Mouse (Mus musculus) liver, postnatal 0 days (tissue): ENCODE data around the gene Por. TPM values are rescaled to one million over a fixed set of nuclear protein-coding genes. Genes with fewer than 3 reads are reported as not detected.
A peak's percentile ranks its signal among the peaks of the same experiment; 100 is the strongest.

Source experiments
- ATAC-seq: fragments of 200-750 bp; cut with Nextera tagmentation; 2 replicates; pipeline ENCODE4 v1.8.0; 2017; ENCODE audit warnings: mild to moderate bottlenecking, moderate library complexity
- DNase-seq: peaks from one replicate; pipeline ENCODE4 v3.0.0-alpha.2; 2016
- H3K27ac ChIP-seq: fragments of 300-500 bp; sonication (generic); 2 replicates; pipeline ENCODE4 v1.5.1; 2014; ENCODE audit warnings: antibody characterized with exemption, moderate library complexity, mild to moderate bottlenecking, low read depth
- H3K27me3 ChIP-seq: fragments of 300-500 bp; sonication (generic); 2 replicates; pipeline ENCODE4 v1.6.1; 2014; ENCODE audit warnings: low read length, control low read depth, mixed read lengths; ENCODE audit not compliant: insufficient read depth
- H3K36me3 ChIP-seq: fragments of 300-500 bp; sonication (generic); replicated peaks from 2 replicates; pipeline ENCODE4 v1.6.1; 2014; ENCODE audit warnings: mild to moderate bottlenecking, control low read depth, low read length, moderate library complexity, mixed read lengths; ENCODE audit not compliant: insufficient read depth
- H3K4me1 ChIP-seq: fragments of 300-500 bp; sonication (generic); 2 replicates; pipeline ENCODE4 v1.6.1; 2014; ENCODE audit warnings: antibody characterized with exemption, mild to moderate bottlenecking, control low read depth; ENCODE audit not compliant: insufficient read depth
- H3K4me2 ChIP-seq: fragments of 300-500 bp; sonication (generic); 2 replicates; pipeline ENCODE4 v1.6.1; 2014; ENCODE audit warnings: low read depth, mild to moderate bottlenecking, low read length, moderate library complexity, mixed read lengths
- H3K4me3 ChIP-seq: fragments of 300-500 bp; sonication (generic); 2 replicates; pipeline ENCODE4 v1.5.1; 2014; ENCODE audit warnings: low read depth, low read length
- H3K9ac ChIP-seq: fragments of 300-500 bp; sonication (generic); replicated peaks from 2 replicates; pipeline ENCODE4 v1.6.1; 2014; ENCODE audit warnings: mild to moderate bottlenecking, moderate library complexity
- H3K9me3 ChIP-seq: fragments of 300-500 bp; sonication (generic); 2 replicates; pipeline ENCODE4 v1.6.1; 2016; ENCODE audit warnings: mild to moderate bottlenecking, control low read depth, low read length, mixed read lengths
- CTCF ChIP-seq: sonication (generic); IDR thresholded peaks from 2 replicates; pipeline ENCODE4 v1.5.1; 2016; ENCODE audit warnings: antibody characterized with exemption, low read depth
- EP300 ChIP-seq: IDR thresholded peaks from 2 replicates; pipeline ENCODE4 v1.6.1; 2016; ENCODE audit warnings: antibody characterized with exemption, low read depth, mild to moderate bottlenecking
- WGBS: fragments of 180-500 bp; shearing (Covaris S2); extraction: QIAGEN DNeasy Blood & Tissue Kit; methylation state at CpG from one replicate; pipeline ENCODE4 v1.1.7; 2014; ENCODE audit not compliant: insufficient replicate concordance; 5-methylcytosine and 5-hydroxymethylcytosine counted together
- polyA plus RNA-seq: library from polyadenylated mRNA; unstranded; fragments of >200 nt; fragmentation: Nextera tagmentation; extraction: Ambion mirVana; gene quantifications from 2 replicates; pipeline ENCODE4 v1.2.1, GENCODE M21; 2015

Gene Por
- polyA plus RNA-seq, 1 experiment from 2014 or later, result 303 TPM

DNA sequence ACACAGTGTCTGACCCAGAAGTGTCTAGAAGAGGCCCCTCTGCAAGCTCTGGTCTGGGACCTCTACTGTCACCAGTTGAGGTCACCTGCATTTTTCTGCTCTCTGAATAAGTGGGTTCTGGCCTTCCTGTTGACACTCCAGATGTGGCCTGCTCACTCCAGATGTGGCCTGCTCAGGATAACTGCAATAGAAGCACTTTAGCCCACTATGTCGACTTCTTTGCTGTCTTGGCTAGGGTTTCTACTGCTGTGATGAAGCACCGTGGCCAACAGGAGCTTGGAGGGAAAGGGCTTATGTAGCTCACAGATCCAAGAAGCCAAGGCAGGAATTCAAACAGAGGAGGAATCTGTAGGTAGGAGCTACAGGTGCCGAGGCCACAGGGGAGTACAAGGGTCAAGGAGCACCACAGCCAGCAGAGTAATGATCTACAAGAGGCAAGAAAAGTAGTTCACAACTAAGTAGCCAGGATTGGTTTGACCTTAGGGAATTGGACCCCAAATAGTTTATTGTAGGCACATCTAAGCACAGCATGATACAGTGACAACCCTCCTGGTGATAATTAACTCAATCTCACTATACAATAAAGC, 53.4 kb downstream of the Por start:
- Histone ChIP-seq H3K4me1 (peaks cover 15% of the 10 kb centered on the region), H3K9me3 (no peaks in the 10 kb centered on the region), H3K4me3 (no peak overlapping the region), H3K36me3 (peaks cover 34% of the 10 kb centered on the region), H3K27me3 (no peaks in the 10 kb centered on the region), H3K27ac (no peak overlapping the region), H3K9ac (no peak overlapping the region), H3K4me2 (no peak overlapping the region)
- DNase-seq (no peak), ATAC-seq (no peak)
- 47% methylated on average over 3 of the region's 3 CpGs for WGBS
- no peak for TF ChIP-seq CTCF
- TF ChIP-seq EP300, result no peak

DNA sequence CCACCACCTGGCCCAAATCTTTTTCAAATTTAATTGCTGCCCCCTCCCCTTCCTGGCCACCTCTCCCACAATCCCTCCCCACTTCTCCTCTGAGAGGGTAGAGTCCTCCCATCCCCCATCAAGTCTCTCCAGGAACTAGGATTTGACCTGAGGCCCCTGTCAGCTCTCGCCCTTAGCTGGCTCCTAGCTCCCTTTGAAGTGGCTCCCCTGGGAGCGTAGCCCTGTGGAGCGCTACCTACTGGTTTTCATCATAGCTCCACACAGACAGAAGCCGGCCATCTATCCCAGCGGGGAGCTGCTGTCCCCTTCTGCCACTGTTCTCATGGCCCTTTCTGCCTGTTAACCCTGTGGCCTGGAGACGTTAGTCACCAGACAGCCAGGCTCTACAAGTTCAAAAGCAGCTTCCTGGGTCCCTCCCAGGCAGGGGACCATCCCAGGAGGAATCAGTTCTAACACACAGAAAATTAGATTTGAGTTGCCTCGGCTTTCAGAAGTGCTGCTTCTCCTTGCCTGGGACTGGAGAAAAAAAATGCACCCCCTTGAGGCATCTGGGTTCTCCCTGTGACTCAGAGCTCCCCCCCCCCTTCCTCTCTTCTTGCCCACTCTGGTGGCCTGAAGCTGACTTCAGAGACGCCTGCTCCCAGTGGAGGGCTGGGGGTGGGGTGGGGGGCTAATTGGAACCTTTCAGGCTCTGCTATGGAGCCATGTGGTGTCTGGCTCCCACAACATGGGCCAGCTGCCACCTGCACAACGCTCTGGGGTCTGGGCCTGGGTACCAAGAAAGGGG, 54.9 kb downstream of the Por start:
- 0 out of 2 replicates have a peak overlapping the region, but pooled peaks have one; percentile 16 for H3K9ac ChIP-seq
- TF ChIP-seq EP300, result no peak
- no peak for TF ChIP-seq CTCF
- H3K27ac ChIP-seq, result peak overlapping the region; percentile 11; the same call in 1 of the 2 replicates
- H3K9me3 ChIP-seq, result no peaks in the 10 kb centered on the region
- H3K36me3 ChIP-seq, result peaks cover 38% of the 10 kb centered on the region
- DNase-seq, result no peak
- ATAC-seq, result no peak
- no peaks in the 10 kb centered on the region for H3K27me3 ChIP-seq
- H3K4me3 ChIP-seq, result no peak overlapping the region
- no peak overlapping the region for H3K4me2 ChIP-seq
- H3K4me1 ChIP-seq, result peaks cover 15% of the 10 kb centered on the region
- 74% methylated on average over 9 of the region's 9 CpGs for WGBS

DNA sequence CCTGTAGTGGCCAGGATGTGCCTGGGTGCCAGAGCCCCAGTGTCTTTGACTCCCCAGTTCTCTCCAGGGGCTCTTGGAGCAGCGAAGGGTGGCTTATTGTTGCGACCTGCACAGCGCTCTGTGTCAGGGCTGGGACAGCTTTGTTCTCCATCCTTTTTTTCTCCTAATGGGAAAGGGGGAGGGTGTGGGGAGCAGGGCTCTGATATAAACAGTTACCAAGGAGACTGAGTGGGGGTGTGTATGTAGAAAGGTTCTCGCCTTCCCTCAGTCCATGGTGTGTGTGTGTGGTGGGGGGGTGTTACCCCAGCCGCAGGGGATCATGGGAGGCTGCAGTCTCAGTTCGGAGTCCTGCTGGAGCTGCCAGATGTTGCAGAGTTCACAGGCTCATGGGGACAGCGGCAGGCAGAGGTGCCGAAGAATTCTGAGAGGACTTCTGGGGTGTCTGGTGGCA, 55.6 kb downstream of the Por start:
- WGBS, result 60% methylated on average over 8 of the region's 8 CpGs
- no peak for DNase-seq
- Histone ChIP-seq H3K4me2 (no peak overlapping the region), H3K4me1 (peaks cover 15% of the 10 kb centered on the region), H3K27ac (no peak overlapping the region), H3K36me3 (peaks cover 45% of the 10 kb centered on the region), H3K9me3 (no peaks in the 10 kb centered on the region), H3K4me3 (no peak overlapping the region), H3K9ac (no peak overlapping the region), H3K27me3 (no peaks in the 10 kb centered on the region)
- TF ChIP-seq EP300 (no peak), CTCF (no peak)
- peak; percentile 26; the same call in 1 of the 2 replicates for ATAC-seq

DNA sequence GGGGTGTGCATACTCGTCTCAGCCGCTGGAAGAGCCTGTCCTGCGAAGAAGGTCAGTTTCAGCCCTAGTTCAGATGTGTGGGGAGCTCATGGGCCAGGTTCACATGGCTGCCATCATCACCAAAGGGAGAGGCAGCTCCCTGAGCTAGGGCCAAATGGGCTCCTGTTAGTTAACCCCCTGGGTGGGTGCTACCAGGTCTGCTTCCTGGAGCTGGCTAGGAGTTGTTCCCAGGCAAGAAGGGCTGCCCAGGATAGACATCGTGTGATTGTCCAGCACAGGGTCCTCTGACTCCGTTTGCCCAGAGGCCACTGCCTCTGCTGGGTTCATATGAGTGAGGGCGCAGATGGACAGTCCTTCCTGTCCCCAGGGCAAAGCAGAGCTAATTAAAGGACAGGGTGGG, 56.2 kb downstream of the Por start:
- Histone ChIP-seq H3K9me3 (no peaks in the 10 kb centered on the region), H3K4me1 (peaks cover 15% of the 10 kb centered on the region), H3K27me3 (no peaks in the 10 kb centered on the region), H3K9ac (no peak overlapping the region), H3K27ac (no peak overlapping the region), H3K36me3 (peaks cover 50% of the 10 kb centered on the region), H3K4me2 (no peak overlapping the region), H3K4me3 (no peak overlapping the region)
- ATAC-seq (no peak), DNase-seq (no peak)
- WGBS, result 72% methylated on average over 6 of the region's 6 CpGs
- no peak for TF ChIP-seq CTCF
- no peak for TF ChIP-seq EP300

DNA sequence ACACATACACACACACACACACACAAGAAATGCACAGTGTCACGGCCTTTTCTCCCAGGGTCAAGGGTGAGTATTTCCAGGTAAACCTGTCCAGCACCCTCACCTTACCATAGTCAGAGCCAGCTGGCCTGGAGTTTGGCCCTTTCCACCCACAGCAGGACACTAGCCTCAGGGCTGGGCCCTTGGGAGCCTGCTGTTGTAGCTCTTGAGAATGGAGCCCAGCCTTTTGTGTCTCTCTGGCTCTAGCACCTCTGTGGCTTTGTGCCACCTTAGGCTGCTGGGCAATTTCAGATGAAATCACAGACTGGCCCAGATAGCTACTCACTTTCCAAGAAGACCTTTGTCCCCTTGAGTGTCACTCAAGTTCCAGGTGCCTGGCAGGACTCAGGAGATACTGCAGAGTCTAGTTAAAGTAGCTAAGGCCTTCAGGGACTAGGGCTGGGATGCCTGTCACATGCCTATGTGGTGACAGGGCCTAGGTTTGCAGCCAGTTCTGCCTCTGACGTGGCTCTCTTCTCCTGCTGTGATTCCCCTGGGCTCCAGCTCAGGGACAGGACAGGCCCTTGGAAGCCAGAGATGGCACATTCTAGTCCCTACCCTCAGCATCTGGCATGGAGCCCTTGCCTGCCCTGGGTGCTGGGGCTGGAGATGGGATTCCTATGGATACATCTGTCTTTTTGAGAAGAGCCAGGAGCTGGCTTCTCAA, 57.0 kb downstream of the Por start:
- peaks cover 15% of the 10 kb centered on the region for H3K4me1 ChIP-seq
- H3K27me3 ChIP-seq, result no peaks in the 10 kb centered on the region
- H3K9ac ChIP-seq, result no peak overlapping the region
- ATAC-seq (no peak), DNase-seq (no peak)
- TF ChIP-seq CTCF, result no peak
- no peak for TF ChIP-seq EP300
- H3K36me3 ChIP-seq, result peaks cover 58% of the 10 kb centered on the region
- no peaks in the 10 kb centered on the region for H3K9me3 ChIP-seq
- no peak overlapping the region for H3K4me3 ChIP-seq
- no peak overlapping the region for H3K4me2 ChIP-seq
- WGBS, result 61% methylated on average over 2 of the region's 2 CpGs
- no peak overlapping the region for H3K27ac ChIP-seq

DNA sequence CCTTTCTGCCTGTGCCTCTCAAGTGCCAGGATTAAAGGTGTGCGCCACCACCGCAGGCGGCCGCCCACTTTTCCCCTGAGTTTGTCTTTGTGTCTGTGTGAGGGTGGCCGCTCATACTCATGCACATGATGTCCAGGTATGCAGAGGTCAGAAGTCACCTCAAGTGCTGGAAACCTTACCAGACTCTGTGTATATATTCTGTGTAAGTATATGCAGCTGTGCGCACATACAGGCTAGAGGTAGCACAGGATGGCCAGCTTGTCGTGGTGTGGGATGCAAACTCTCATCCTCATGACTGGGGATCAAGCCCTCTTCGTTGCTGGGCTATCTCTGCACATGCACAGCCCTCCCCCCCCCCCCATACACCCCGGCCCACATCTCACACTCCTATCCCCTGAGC, 58.0 kb downstream of the Por start:
- ATAC-seq (no peak), DNase-seq (no peak)
- no peak for TF ChIP-seq CTCF
- peaks cover 11% of the 10 kb centered on the region for H3K4me1 ChIP-seq
- 87% methylated on average over 9 of the region's 9 CpGs for WGBS
- no peak overlapping the region for H3K4me2 ChIP-seq
- peaks cover 65% of the 10 kb centered on the region for H3K36me3 ChIP-seq
- H3K27me3 ChIP-seq, result no peaks in the 10 kb centered on the region
- H3K9ac ChIP-seq, result no peak overlapping the region
- H3K27ac ChIP-seq, result no peak overlapping the region
- H3K9me3 ChIP-seq, result no peaks in the 10 kb centered on the region
- no peak overlapping the region for H3K4me3 ChIP-seq
